Mouse (Mus musculus) embryo, embryonic 11.5 days (tissue): Measurements from ENCODE around the gene Nln.

Source experiments
- DNase-seq: peaks from one replicate; pipeline ENCODE4 v3.0.0-alpha.2; 2012; ENCODE audit warnings: low read depth, low spot score

The Nln gene

DNA sequence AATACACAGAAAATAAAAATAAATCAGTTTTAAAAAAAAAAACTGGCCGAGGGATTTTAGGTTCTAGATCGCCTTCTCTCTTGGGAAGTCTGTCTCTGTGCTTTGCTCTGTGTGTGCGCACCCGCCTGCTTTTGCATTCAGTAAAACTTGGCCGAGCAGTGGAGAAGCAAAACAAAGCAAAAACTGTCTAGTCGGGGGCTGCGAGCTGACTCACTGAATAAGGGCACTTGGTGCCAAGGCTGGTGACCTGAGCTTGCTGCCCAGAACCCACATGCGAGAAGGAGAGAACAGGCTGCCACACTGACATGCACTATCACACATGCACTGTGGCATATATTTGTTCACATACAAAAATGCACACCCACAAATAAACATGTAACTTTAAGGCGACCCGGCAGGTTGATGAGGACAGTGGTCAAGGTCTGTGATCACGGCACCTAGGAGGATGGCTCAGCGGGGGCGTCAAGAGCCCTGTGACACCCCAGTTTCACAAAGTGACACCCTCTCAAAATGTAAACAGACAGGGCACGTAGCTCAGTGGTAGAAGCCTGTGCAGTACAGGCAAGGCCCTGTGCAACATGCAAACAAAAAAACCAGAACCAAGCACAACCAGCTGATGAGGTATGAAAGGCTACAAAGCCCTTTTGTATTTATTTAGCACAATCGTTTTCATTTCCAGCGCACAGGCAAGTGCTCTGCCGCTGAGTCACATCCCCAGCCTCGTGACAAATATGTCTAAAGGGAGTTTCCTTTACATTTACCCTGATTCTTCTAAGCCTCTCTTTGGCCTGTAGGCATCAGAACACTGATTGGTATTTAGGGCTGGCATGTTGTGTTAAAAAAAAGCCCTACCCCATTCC lies 93.9 kb downstream of the Nln start:
- DNase-seq: no peak

DNA sequence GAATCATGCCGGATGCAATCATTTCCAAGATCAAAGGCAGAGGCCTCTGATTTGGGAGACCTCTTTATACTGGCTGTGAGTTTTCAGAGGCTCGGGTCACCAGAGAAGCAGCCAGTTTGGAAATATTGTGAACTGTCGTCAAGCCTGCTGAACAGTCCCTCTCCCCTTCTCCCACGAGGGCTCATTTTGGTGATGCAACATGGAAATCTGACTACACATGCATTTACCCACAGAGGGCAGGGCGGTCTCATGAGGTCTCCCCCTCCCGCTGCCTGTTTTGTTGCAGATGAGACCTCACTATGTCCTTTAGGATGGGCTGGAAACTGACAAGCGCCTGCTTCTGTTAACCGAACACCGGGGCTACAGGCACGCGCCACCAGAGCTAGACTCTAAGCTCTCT lies 95.4 kb downstream of the Nln start:
- no peak for DNase-seq

DNA sequence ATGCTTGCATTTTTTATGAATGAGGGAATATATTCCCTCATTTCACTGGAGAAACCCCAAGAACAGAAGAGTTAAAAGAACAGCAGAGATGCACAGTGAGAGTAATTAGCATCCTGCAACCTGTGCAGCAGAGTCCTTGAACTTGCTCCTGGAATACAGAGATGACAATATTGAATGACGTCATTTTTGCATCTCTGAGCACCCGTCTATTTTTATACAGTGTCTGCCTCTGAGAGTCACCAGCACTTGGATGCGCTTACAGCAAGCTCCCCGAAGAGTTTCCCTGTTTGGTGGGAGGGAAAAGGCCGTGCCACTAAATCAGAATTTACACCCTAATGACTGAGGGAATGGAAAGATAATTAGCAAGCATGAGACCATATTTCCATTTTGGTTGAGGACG lies 96.0 kb downstream of the Nln start:
- no peak for DNase-seq

GRCm38 (mm10) chr13:104012214-104012833 lies 97.1 kb downstream of the Nln start:
- DNase-seq: no peak

GRCm38 (mm10) chr13:104011289-104011688 lies 98.1 kb downstream of the Nln start:
- DNase-seq: no peak

DNA sequence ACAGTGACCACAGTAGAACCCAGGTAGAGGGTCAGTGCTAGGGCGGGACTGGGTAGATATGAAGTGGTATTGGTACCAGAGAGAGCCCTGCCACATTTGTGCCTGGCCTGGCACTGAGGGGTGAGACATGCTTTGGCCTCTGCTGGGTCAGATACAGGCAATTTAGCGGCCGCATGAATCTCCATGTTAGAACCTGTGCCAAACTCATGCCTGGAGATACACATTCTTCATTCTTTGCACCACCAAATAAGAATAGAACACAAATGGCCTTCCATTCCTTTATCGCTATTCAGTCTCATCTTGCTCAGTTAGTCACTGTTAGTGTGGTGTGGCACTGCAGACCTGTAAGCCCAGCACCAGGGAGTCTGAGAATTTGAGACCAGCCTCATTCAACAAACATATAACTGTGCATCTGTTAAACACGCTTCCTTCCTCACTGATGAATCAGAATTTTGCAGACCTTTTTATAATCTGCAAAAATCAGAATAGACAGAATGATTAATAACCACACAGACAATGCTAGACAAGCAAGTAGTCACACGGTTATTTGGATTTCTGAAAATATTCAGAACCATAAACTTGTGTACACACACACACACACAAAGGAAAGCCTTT lies 104.1 kb downstream of the Nln start:
- DNase-seq: no peak

DNA sequence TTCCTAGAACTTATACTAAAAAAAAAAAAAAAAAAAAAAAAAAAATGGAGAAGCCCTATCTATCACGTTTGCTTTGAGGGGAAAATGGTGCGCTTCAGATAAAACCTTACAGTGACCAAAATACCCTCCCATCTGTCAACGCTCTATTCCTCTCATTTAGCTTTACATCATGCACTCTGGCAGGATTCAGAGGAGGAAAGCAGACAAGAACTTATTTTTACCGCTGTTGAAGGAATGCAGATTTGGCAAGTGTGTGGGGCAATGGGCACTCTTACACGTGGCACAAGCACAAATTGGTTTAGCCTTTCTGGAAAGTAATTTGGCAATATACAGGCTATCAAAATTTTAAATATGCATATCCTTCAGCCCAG lies 115.3 kb downstream of the Nln start:
- no peak for DNase-seq

DNA sequence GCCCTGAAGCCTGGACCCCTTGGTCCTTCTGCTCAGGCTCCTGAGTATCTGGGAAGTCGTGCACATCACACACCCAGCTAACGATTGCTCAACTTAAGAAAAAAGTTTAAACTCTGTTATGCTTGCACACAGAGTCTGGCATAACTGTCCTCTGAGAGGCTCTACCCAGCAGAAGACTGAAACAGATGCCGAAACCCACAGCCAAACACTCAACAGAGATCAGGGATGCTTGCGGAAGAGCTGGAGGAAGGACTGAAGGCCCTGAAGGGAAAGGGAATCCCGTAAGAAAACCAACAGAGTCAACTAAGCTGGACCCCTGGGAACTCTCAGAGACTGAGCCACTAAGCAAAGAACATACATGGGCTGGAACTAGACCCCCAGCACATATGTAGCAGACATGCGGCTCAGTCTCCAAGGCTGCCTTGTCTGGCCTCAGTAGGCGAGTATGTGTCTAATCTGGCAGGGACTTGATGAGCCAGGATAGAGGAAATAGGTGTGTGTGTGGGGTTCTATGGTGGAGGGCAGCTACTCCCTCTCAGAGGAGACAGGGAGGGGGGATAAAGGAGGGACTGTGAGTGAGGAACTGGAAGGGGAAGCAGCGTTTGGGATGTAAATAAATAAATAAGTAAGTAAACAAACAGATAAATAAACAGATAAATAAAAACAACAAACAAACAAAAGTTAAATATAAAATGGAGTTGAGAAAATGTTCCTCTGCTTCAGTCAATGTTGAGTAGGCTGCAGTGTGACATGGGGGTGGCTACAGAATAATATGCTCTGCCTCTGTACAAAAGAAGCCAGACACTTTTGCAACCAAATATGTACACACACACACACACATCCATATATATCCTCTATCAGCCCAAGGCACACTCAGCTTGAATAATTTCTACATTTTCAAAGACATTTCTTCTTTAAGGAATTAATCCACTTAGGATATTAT lies 116.0 kb downstream of the Nln start:
- no peak for DNase-seq

DNA sequence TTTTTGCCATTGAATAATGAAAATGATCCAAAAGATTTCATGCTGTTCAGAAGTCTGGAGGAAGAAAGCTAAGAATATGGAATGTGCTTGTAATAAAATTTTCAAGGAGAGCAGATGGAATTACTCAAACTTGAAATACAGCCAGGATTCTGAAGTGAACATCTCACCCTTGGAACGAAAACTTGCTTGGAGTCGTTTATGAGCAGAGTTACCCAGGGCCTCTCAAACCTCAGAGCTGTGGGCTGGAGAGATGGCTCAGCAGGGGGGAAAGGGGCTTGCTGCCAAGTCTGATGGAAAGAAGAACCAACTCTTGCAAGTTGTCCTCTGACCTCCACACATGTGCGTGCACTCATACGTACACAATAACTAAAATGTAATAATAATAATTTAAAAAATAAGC lies 122.8 kb downstream of the Nln start:
- DNase-seq: no peak

- DNase-seq: no peak
These were observed 123.7 kb downstream of the Nln start for GRCm38 (mm10) chr13:103985510-103986278.

GRCm38 (mm10) chr13:103982376-103982775 lies 127.0 kb downstream of the Nln start:
- no peak for DNase-seq

DNA sequence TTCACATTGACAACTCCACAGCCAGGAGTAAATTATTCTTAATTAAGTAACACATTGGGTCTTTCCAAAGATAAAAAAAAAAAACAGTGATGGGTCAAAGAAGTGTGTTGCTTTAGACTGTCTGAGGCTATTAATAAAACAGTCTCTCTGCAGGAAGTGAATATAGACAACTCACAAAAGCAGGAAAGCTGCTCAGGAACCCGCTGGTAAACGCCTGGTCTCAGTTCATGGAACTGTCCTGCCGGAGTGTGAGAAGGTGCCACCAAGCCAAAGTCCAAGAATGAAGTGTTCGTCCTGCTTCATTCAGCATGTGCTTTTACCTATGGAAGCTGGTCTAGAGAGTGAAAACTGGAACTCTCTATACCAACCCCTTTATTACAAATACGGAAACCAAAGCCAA lies 129.0 kb downstream of the Nln start:
- DNase-seq: no peak

- no peak for DNase-seq
These were observed 131.0 kb downstream of the Nln start for GRCm38 (mm10) chr13:103978286-103978866.

DNA sequence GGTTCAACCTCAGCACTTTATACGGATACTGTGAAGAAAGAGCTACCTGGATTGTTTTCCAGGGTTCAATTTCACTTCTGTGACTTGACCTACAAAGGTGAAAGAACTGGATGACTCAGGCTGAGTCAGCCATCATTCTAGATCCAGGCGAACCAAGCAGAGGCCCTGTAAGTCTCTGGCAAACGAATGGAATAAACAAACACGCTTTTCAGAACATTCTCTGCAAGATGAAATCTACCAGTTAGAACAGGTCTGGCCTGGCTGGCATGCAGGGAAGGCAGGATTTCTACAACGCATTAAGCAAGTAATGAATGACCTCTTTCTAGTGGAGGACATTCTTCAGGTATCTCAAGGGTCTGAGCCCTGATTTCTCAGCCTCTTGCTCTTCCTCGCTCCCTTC lies 131.6 kb downstream of the Nln start:
- no peak for DNase-seq

GRCm38 (mm10) chr13:103976181-103976724 lies 133.2 kb downstream of the Nln start:
- DNase-seq: no peak

- DNase-seq: no peak
These were observed 134.3 kb downstream of the Nln start for GRCm38 (mm10) chr13:103975101-103975500.

GRCm38 (mm10) chr13:103973977-103974376 lies 135.4 kb downstream of the Nln start:
- no peak for DNase-seq
